Mouse (Mus musculus) megakaryocyte-erythroid progenitor cell, adult 5-6 weeks (primary cell): ENCODE results near the gene Rusc1. TPM values are rescaled to one million over a fixed set of nuclear protein-coding genes. Genes with fewer than 3 reads are reported as not detected.

Source experiments
- ATAC-seq: replicated peaks from 2 replicates; pipeline ENCODE4 v1.8.0; 2016; ENCODE audit warnings: mild to moderate bottlenecking, inconsistent platforms; ENCODE audit not compliant: severe bottlenecking, poor library complexity, low FRiP score, low TSS enrichment
- total RNA-seq, 2 experiments: library from RNA; stranded (forward) in 1 of 2; stranded (reverse) in 1 of 2; fragments of 200-1000, 215-1000 nt in 1 of 2; fragments of >200 nt in 1 of 2; fragmentation: Nextera tagmentation in 1 of 2; gene quantifications; 2 replicates each; pipeline ENCODE4 v1.2.3; 2014 to 2017

Rusc1 gene
- total RNA-seq (2014; fragmentation: Nextera tagmentation) (8.0 and 13.7 TPM in 2 replicates), total RNA-seq (2017) (5.8 and 8.9 TPM in 2 replicates)

DNA sequence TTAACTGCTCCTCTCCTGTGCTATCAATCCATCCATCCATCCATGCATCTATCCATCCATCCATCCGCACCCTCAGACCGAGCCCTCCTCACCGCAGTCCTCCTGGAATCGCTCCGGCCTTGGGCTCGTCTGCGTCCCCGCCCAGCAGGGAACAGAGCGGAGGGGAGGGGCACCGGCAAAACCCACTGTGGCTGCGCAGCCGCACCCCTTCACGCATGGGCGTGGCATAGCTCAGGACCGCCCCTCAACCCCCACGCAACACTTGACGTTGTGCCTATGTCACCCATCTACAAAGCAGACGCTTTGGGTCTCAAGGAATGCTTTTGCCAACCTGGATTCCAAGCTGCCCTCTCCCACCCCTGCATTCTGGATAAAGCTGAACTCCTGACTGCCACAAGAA lies at the start of gene Rusc1:
Gene Rusc1 (minus strand): TSS at position 137 of the 400 bp plus-strand sequence.
- ATAC-seq, result peak; percentile 68

DNA sequence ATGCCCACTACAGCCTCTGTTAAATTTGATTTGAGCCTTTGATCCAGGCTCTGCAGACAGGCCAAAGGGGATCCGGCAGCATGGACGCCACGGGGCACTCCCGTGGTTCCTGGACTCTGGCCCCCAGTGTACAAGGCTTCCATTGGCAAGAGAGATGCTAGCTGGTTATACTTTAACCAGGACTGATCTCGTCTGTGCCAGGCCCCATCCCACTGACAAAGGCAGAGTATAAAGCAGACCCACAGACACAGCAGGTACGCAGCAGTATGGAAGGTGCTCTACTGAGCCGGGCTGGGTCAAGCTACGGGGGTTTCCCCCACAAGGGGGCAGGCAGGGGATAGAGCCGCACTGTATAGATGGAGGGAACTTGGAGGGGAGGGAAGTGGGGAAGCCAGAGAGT lies 43.3 kb upstream of the Rusc1 start:
- no peak for ATAC-seq

DNA sequence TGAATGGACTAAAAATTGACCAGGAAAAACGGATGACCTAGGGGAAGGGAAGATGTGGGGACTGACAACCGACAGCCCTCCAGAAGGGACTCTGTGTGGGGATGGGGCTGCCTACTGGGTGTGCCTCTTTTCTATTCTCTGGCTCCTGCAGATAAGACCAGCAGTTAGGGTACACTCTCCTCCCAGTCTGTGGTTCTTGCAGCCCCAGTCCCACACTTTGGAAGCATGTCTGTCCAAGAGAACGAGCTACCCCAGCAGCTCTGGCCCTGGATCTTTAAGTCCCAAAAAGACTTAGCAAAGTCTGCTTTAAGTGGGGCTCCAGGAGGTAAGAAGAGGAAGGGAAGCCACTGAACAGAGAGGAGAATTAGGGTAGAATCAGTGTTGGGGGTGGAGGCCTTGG lies 42.8 kb upstream of the Rusc1 start, which contains the start of gene Pklr:
Gene Pklr (plus strand): TSS at position 185 of the 400 bp plus-strand sequence.
- ATAC-seq, result peak; percentile 67

DNA sequence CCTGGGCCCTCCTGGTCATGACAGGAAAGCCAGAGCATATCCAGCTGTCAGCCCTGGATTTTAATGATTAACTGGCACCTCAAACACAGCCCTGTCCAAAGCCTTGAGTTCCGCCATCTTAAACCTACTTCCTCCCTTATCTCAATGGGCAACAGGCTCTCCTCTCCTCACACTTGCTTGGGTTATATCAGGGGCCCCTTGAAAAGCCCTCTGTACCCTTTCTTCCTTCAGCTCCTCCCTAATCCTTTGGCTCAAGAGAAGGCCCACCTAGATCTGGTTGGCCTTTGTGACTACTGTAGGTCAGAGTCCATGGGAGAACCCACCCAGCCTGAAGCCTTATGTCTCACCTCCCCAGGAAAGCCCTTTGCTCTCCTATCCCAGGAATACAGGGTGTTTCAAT lies 40.6 kb upstream of the Rusc1 start:
- no peak for ATAC-seq

DNA sequence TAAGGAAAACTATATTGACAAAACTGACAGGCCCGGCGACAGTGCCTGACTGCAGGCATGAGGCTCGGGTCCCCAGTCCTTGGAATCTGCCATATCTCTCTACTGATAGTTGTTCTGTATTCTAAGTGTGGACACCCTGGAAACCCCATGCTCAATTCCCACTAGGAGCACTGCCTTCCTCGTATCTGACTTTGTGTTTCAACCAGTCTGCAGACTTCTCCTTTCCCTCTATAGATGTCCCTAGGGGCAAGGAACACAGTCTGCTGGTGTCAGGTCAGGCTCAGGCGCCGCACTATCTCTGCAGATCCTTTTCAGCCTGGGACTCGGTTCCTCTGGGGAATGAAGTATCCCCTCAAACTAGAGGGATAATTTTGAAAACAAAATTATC lies 39.9 kb upstream of the Rusc1 start:
- ATAC-seq, result no peak

DNA sequence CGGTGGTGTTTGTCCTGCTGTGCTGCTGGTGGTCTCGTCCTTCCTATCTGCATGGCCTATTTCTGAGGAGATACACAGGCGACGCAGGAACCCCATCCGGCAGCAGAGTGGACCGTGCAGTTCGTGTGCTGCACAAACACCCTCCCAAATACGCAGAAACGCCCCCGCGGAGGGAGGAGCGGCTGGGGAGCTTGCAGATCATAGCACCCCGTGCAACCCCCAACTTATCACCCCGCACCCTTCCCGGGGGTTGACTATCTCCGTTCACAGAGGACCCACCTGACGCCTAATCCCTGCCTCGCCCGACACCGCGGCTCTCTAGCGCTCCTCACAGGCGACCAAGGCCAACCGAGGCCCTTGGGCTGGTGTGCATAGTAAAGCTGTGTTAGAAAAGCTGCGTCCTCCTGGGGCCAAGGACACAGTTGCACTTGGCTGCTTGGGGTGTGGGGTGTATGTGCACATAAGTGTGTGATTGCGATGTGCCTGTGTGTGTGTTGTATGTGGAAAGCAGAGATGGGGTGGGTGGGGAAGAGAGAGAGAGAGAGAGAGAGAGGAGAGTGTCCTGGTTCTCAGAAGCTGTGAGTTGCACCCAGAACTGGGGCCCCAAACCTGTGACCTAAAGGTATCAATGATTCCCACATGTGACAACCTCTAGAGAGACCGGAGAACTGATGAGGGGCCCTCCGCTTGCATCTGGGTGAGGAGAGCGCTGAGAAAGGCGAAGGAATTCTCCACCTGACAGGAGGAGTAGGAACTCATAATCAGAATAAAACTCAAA lies 39.4 kb upstream of the Rusc1 start:
- peak; percentile 92 for ATAC-seq

DNA sequence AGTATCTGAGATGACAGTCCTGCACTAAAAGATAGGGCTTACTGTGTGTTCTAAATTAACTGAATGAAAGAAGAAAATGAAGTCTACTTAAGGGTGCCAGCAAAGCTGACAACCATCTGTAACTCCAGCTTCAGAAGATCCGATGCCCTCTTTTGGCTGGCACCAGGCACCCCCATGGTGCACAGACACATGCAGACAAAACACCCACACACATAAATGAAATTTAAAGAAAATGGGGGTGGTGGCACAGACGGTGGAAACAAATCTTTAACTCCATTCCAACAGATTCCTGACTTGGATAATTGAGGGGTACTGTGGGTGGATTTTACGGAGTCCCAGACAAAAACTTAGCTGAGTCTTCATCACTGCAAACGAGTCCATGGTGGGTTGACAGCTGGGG lies 38.7 kb upstream of the Rusc1 start:
- ATAC-seq, result no peak

DNA sequence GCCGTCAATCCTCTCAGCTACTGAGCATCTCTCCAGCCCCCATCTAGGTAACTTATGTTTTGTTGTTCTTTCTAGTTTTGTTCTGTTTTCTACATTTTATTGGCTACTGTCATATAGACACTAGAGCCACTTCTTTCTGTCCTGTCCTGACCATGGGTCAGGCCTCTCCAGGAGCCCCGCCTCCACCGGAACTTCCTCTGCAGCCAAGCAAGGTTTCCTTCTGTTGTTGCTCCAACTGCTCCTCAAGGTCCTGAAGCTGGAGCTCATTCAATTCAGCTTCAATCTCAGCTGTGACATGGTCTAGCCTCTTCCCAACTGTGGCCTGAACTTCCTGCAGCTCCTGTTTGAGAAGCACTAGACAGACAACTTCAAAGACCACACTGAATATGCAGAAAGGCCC lies 36.8 kb upstream of the Rusc1 start:
- no peak for ATAC-seq

DNA sequence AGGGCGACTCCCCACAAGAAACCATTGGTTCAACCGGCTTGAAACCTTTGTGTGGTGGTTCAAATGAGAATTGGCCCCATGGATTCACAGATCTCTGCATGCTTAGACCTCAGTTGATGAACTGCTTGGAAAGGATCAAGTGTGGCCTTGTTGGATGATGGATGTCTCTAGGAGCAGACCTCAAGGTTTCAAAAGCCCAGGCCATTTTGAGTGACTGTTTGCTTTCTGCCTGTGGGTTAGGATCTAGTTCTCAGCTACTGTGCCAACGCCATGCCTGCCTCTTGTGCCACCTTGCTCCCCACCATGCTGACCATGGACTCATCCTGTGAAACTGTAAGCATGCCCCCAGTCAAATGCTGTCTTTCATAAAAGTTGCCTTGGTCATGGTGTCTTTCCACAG lies 32.9 kb upstream of the Rusc1 start:
- ATAC-seq, result no peak

DNA sequence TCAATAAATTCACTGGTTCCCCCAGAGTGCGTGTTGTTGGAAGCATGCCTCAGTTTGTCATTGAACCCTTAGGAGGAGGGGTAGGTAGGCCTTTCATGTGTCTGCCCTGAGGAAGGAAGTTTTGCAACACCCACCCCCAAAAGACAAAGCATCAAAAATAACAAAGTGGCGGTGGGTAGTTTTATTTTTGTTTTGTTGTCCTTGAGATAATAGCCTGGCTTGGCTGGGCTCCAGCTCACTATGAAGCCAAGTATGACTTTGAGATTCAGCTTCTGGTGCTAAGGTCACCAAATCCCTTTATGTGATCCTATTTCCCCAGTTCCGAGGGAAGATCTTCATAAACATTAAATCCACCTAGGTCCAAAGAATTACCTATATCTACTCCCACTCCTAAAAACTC lies 31.1 kb upstream of the Rusc1 start:
- ATAC-seq, result no peak

DNA sequence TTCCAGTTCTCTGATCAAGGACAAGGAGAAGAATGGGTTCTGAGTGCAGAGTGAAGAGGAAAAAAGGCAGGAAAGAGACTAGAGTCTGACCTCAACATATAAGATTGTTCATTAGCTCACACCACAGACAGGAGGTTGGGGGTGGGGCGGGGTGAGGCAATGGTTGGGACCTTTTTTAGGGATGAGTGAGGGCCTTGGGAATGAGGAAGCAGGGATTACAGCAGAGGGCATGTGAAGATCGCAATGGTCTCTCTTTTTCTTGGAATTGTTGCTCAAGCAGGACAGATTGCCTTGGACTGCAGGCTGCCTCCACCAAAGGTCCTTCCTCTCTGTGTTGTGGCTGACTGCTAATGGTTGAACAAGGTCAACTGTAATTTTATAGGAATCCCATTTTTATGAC lies 30.2 kb upstream of the Rusc1 start:
- ATAC-seq, result no peak

DNA sequence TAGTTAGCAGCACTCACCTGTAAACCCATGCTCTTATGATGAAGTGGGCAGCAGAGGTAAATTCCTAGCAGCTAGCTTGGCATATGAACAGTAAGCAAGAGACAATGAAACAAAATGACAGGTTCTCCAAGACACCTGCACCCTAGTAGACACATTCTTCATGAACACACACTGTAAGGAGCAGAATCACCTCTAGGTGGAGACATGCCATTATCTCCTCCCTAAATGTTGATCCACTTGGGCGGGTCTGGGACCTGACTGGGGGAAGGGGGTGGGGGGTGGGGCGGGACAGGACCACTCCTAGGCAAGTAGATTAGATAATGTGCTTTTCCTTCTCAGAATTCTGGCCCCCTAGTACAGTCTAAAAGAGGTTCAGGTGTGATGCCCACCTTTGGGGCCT lies 22.4 kb upstream of the Rusc1 start:
- peak; percentile 90 for ATAC-seq

DNA sequence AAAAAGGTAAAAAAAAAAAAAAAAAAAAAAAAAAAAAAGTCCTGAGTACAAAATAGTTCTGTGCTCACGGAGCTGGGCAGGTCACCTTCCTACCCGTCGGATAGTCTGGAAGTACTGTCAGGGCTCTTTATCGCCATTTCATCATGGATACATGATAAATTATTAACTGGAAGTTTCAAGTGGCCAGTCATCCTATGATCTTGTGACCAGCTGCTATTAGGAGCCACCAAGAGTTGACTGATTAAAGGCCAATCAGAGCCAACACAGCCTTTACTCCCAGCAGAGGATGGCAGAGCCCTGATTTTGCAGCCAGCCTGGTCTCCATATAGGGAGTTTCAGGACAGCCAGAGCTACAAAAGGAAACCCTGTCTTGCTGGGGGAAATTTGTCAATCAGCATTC lies 19.9 kb upstream of the Rusc1 start:
- ATAC-seq, result no peak

DNA sequence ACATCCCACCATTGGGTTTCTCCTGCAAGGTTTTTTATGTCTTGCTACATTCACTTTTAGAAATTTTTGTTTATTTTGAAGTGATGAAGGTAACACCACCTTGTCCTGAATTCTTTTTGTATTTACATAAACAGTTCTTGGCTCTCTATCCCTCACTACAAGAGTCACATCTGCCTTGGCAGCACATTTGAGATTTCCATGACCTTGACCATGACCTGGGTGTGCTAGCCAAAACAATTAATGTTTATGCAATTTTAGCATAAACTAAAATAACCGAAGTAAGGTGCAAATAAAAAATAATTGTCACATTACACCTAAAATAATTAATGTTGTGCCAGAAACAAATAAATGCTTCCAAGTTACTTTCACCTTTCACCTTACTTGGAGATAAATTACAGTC lies 15.0 kb upstream of the Rusc1 start:
- no peak for ATAC-seq

DNA sequence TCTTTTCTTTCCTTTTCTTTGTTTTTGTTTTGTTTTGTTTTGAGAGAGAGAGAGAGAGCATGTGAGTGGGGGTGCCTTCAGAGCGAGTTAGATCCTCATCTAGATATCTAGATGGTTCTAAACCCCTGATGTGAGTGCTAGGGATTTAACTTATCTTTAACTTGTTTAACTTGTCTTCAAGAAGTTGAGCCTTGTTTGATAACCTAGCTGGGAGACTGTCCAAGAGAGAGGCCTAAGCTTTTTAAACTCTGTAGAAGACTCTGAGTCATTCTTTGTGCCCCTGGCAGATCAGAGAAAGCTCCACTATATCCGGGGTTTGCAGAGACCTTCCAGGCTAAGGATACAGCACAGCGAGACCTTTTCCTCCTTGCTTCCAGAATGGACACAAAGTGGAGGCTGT lies 14.4 kb upstream of the Rusc1 start:
- no peak for ATAC-seq

DNA sequence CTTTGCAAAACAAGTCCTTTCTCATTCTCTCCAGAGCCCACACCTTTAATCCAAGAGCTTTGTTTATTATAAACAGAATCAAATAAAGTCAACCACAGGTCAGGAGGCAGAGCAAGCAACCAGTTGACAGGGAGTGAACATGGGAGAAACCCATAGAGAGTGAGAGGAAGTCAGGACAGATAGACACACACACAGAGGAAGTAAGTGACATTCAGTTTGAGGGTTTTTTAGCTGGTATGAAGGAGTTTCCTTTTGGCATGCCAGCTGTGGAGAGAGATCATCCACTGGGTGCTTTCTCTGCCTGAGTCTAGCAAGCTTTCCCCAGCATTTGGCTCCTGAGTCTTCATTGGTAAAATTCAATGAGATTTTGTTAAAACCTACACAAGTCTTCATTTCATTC lies 13.8 kb upstream of the Rusc1 start:
- ATAC-seq, result no peak

DNA sequence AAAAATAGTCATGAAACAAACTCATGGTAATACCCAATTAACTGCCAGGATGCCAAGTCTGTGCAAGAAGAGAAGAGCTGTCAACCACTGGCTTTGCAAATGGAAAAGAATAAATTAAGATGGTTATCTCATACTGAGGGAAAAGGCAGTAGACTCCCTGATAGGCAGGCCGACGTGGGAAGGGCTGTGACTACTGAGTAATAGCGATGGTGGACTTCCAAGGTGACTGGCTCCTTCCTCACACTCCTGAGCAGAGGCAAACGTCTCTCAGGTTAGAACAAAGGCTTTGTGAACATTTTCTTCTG lies 10.1 kb upstream of the Rusc1 start:
- no peak for ATAC-seq

DNA sequence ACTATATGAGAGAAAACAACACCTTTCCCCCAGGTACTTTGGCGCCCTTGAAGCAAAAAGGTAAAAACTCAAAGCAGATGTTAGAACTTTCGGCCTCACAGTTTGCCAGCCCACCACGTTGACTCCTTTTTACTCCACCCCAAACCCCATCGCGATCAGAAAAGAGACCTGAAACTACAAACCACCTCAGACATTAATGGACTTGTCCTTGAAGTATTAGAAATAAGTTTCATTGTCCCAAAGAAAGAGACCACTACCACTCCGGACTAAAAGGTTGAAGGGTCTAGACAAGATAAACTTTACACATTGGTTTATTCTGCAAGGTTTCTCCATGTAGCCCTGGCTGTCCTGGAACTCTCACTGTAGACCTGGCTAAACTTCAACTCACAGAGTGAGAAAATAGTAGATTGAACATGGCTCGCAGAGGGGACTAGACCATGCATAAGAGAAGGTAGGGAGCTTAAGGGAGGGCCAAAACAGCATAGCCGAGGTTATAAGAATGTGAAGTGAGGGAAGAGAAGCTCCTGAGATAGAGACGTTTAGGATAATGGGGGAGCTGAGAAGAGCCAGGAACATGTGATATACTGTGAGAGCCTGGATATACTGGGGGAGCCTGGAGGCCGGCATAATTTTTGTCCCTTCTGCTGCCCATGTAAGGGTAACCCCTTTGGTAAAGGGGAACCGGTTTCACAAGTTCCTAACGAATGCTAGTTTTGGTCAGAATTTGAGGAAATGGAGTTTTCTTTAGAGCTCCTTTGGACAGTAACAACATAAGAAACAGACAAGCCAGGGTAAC lies 9.6 kb upstream of the Rusc1 start:
- ATAC-seq, result no peak

DNA sequence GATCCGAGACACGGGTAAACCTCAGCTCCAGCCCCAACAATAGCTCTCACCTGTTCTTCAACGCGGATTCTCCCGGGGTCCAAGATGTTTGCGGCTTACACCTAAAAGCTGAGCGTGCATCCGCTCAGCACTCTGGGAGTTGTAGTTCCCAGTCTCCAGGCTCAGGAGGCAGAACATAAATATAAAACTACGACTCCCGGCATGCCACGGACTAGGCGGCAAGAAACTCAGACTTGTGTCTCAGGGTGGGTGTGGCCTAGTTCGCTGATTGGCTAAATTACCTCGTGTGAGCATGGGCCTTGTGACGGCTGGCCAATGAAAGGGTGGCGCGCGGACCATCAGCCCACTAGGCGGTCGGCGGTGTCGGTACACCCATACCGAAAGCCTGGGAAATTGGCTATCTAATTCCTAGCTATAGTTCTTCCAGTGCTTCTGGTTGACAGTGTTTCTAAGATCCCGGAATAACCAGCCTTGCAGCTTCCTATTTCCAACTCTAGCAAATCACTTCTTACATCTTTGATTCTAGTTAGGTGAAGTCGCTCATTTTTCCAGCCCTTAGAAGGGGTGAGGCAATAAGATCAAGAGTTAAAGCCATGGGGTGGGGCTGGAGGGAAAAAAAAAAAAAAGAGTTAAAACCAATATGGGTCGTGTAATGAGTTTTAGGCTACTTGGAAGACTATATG lies 8.8 kb upstream of the Rusc1 start, which contains the start of gene Fdps:
Gene Fdps (minus strand): TSS at position 148 of the 683 bp plus-strand sequence.
- peak; percentile 99 for ATAC-seq

DNA sequence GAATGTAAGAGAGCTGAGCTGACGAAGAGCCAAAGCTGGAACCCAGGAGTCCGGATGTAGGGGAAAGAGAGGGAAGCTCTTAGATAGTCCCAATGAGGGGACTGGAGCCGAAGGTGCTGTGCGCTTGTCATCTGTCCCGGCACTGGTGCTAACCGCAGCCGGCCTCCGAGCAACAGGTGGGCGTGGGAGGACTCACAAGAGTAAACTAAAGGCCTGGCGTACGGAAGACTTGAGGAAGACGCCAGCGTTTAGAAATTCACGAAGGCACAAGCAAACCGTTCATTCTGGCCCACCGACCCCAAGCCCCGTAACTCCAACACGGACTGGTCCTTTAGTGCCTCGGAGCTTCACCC lies 8.3 kb upstream of the Rusc1 start:
- ATAC-seq, result peak; percentile 35

DNA sequence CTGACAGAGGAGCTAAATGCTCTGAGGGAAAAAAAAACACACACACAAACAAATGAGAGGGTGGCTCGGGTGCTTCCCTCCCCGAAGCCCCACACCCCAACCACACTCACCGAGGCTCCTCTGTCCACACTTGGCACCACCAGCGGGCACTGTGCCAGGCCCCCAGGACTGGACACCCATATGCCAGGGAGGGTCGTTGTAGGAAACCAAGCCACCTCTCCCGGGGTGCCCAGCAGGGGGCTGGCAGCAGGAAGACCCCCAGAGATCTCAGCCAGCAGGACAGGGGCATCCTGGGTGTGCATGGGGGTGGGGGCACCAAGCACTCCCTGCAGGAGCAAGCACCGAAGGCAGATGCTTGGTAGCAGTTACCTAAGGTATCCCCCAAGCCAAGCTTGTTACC lies 7.7 kb upstream of the Rusc1 start, which contains the start of gene Gm43738:
Gene Gm43738 (minus strand): TSS at position 289 of the 400 bp plus-strand sequence.
- ATAC-seq, result no peak
